Mouse (Mus musculus) embryonic fibroblast, embryonic 13.5 days (primary cell): ENCODE data around the gene Dll1.

Source experiments
- CTCF ChIP-seq: IDR thresholded peaks from 2 replicates; pipeline ENCODE4 v1.5.1; 2011; ENCODE audit warnings: mild to moderate bottlenecking, control low read depth, low read length, moderate library complexity, borderline replicate concordance; ENCODE audit not compliant: insufficient read depth
- POLR2A ChIP-seq: IDR thresholded peaks from 2 replicates; pipeline ENCODE4 v1.6.1; 2011; ENCODE audit warnings: low read depth, mild to moderate bottlenecking, control low read depth, low read length, moderate library complexity

GRCm38 (mm10) chr17:15356526-15356925 lies 20.1 kb downstream of the Dll1 start:
- TF ChIP-seq CTCF (no peak), POLR2A (no peak)
